Mouse (Mus musculus): Measurements from ENCODE around the gene Olfr308.
"Not testable (repeated sequence)": the region's sequence is repeated elsewhere in the genome, so short reads cannot be mapped to it uniquely, and the experiment has no call there.

Olfr308 gene

GRCm38 (mm10) chr7:86325530-86325929 is at the start of gene Olfr308:
Gene Olfr308 (minus strand): TSS chr7:86325630.
- no peak for DNase-seq (ENCODE audit: low spot score)

GRCm38 (mm10) chr7:86366828-86367227 is 41.4 kb upstream of the Olfr308 start, which contains the start of gene Olfr305:
Gene Olfr305 (minus strand): TSS chr7:86366928.
- DNase-seq (ENCODE audit: low spot score): no peak

- not testable (repeated sequence) for DNase-seq (ENCODE audit: low spot score)
Observed at GRCm38 (mm10) chr7:86346296-86346695, 20.9 kb upstream of the Olfr308 start.

- no peak for DNase-seq (ENCODE audit: low spot score)
Observed at GRCm38 (mm10) chr7:86344253-86344652, 18.8 kb upstream of the Olfr308 start.

- DNase-seq (ENCODE audit: low spot score): no peak
Observed at GRCm38 (mm10) chr7:86342881-86343565, 17.6 kb upstream of the Olfr308 start.

- DNase-seq (ENCODE audit: low spot score): no peak
Observed at GRCm38 (mm10) chr7:86337486-86337885, 12.1 kb upstream of the Olfr308 start, which contains the start of gene Olfr307. Gene Olfr307 (minus strand): TSS chr7:86337586.

- no peak for DNase-seq (ENCODE audit: low spot score)
Observed at GRCm38 (mm10) chr7:86321323-86321722, 4.1 kb downstream of the Olfr308 start.

- no peak for DNase-seq (ENCODE audit: low spot score)
Observed at GRCm38 (mm10) chr7:86313608-86314007, 11.8 kb downstream of the Olfr308 start, which contains the start of gene Olfr309. Gene Olfr309 (minus strand): TSS chr7:86313708.

GRCm38 (mm10) chr7:86277072-86277471 is 48.4 kb downstream of the Olfr308 start, which contains the start of gene Olfr310:
Gene Olfr310 (minus strand): TSS chr7:86277172.
- no peak for DNase-seq (ENCODE audit: low spot score)
